Mouse (Mus musculus): ENCODE data around the gene Cerk.
"Not testable (repeated sequence)": the region's sequence is repeated elsewhere in the genome, so short reads cannot be mapped to it uniquely, and the experiment has no call there.

Cerk gene

DNA sequence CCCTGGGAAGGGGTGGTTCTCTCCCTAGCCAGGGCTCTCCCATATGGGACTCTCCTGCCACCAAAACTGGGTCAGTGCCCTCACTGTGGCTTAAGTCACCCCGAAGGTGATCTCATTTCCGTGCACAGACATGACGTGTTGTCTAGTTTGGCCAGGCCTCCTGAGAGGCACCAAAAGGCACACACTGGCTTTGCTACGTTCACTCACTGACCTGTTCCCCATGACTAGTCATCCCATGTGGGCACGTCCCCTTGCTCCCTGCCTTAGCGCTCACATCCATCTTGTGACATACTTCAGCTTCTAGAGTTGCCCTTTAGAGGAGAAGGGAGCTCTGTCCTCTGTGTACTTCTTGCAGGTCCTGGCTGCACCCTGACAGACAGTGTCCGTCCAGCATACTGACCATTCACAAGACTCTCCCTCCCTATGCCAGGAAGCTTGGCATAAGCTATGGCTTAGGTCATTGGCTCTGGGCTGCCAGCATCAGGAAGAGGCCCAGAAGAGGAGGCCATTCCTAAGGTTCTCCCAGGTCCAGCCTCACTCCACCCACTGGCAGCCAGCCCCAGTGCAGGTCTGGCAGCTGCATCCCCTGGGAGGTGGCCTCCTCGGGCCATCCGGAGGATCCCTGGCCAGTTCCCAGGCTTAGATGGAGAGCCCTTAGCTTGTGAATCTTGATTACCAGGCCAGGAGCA is 63.5 kb downstream of the Cerk start:
- in situ Hi-C loops (cut with MboI; ENCODE audit: low sequenced_read_pairs), result loop anchor here (5.0 kb wide), 1 partner anchor 210 kb away; no protein-coding TSS in a partner anchor

DNA sequence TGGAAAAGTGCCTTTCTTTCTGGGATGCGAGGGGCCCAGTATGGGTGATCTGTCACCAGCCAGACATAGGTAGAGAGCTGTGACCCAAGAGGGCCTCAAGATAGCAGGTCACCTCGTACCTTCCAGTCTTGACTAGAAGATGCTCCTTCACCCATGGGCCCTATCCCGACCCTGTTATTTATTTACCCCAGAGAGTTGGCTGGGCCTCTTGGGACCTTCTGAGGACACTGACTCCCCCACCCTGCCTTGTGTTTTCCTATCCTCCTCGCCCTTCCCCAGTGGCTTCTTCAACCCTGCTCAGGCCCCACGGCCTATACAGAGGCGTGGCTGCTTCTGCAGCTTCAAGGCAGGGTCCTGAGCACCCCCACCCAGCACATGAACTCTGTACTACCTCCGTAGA is 66.8 kb downstream of the Cerk start:
- in situ Hi-C loops (cut with MboI; ENCODE audit: low sequenced_read_pairs), result no loop called here

DNA sequence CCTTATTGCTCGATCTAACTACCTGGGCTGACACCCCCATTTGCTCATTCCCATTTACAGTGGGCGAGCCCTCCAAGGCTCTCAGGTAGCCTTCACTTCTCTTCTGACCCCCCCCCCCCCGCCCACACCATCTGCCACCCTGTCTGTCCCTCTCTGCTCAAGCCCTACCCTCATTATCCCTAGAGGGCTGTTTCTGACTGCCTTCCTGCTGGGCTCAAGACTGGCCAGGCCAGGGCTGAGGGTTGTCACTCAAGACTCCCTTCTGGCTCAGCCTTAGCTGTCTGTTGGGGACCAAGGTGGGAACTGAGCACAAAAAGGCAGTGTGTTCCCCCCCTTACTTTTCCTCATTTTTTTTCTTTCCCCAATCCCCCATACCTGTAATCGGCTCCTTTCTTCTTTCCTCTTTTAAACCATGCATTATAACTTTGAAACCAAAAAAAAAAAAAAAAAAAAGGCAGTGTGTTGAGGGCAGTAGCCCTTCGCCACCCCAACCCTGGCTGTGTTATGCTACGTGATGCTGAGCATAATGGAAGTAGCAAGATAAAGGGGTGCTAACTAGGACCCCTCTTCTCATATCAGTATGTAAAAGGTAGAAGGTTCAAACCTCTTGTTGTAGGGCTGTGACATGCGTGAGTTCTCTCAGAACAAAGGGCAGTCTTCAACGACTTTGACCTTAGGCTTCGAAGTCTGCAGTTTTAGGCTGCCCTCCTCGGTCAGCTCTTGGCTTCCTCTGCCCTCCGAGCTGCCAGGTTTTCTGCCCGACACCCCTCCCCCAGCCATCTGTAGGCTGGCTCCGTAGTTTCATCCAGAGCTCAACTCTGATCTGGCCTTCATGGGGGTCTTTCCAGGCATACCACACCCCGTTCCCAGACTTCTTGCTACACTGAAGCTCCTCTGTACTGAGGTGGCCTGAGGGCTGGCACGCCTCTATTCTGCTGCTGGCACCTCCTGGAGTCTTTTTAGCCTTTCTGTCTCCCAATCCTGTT is 68.5 kb downstream of the Cerk start:
- in situ Hi-C loops (cut with MboI; ENCODE audit: low sequenced_read_pairs), result no loop called here

DNA sequence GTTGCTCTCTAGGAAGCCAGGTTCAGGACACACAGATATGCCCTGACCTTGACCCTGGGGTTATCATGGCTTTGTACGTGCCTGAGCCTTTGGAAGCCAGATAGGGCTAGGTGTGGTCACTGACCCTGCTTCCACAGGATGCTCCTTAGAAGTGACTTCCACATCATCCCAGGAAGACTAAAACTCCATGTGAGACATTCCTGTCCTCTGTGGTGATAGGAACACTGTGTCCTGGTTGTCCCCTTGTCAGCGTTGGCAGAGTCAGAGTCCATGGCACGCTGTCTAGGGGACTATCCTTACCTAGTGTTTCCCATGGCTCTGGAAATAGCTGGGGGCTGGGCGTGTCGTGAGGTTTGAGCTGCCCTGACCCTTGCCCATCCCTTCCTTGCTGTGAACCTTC is 69.5 kb downstream of the Cerk start:
- in situ Hi-C loops (cut with MboI; ENCODE audit: low sequenced_read_pairs), result no loop called here

DNA sequence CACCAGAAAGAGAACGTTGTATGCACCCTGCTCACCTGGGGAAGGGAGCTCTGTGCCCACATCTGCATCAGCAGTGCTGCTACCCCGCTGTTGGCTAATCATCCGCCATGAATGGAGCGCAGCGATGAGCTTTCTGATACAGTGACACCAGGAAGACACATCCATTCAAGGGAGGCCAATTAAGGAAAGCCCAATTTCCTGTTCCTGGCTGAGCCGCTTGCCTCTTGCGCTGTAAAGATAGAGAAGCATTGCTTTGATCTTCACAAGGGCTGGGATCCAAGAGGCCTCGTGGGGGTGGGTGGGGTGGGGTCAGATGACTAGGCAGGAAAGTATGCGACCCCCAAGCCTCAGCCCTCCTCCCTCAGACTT is 72.6 kb downstream of the Cerk start:
- in situ Hi-C loops (cut with MboI; ENCODE audit: low sequenced_read_pairs), result no loop called here

DNA sequence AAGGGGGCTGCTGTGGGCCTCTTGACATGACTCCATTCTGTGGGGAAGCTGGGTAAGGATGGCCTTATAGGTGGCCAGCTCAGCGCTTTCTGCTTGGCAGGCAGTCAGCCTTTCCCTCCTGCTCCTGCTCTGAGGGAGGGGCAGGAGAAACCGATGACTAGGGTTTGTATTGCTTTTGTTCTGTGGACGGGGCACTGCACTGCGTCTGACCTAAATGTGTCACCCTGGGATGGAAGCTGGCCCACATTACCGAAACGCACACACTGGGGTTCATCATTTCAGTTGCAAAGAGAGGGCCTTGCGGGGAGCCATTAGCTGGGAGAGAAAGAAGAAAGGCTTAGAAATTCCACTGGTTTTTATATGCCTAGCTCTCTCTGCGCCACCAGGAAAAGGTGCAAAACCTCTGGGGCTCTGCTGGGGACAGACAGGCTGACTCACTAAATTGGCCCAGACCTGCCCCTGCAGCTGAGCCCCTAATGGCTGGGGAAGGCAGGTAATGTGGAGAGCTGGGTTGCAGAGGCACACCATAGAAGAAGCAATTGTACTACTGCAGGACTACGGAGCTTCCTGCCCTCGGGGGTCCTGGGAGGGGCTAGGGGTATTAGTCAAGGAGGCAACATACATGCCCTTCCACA is 73.1 kb downstream of the Cerk start:
- in situ Hi-C loops (cut with MboI; ENCODE audit: low sequenced_read_pairs), result no loop called here

DNA sequence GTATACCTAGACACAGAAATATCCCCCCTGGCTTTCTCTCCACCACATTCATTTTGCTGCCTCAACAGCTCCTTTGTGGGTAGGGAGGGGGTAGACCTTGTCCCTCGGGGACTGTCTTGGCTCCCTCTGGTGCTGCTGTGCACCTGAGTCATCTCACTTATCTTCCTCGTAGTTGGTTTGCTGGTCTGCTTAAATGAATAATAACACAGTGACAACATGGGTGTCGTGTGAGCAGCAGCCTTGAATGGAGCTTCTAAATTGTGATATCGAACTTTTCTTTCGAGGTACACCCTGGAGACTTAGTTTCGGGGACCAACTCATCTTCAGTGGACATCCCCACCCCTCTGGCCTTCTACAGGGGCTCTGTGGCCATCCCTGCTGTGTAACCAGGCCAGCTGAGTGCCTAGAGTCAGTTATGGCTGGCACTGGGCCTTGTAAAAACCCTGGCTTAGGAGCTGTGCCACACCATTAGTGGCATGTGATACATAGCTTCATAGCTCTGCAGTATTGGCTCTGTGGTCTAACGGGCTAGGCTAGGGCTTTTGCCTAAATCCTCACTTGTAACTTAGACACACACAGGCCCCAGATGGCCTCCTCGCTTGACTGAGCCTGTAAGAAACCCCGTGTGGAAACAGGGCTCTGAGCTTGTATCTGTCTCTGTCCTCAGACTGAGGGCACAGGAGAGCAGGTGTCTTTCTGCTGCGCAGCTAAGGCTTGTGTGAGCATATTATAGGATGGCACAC is 75.4 kb downstream of the Cerk start:
- in situ Hi-C loops (cut with MboI; ENCODE audit: low sequenced_read_pairs), result no loop called here

DNA sequence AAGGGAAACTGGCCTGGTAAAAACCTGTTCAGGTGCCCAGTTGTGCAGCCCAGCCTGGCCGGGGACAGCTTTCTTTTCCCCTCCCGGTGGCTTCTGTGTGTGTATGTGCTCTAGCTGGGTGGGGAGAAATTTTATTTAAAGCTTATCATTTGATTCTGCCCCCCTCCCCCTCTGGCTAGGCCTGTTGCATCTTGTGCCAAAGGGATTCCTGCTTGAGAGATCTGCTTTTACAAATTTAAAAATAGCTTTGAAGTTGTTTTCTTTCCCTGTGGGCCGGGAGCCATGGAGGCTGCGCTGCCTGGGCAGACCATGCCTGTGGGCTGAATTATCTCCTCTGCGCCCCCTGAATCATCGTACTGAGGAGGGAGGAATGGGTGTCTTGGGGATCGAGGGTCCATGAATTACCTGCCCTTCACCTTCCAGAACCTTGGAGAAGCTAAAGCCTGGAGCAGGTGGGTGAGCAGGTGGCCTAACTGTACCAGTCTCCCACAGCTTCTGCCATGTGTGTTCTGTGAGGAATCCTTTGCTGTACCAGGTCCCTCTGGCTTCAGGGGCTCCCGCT is 76.2 kb downstream of the Cerk start:
- in situ Hi-C loops (cut with MboI; ENCODE audit: low sequenced_read_pairs), result no loop called here

DNA sequence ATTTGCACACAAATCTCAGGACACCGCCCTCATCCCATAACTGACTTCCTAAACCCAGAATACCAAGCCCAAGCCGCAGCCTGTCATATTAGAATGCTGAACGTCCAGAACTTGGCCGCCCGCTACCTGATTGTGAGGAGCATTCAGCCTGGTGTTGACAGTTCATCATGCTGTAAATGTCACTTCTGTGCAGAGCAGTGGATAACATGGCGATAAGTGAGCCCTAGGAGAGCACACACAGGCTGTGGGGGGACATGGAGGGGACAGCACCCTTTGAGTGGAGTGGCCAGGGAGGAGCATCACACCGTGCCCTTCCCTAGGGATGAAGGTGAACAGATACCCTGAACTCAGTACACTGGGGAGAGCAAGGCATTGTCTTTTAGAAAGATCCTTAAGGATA is 76.7 kb downstream of the Cerk start:
- in situ Hi-C loops (cut with MboI; ENCODE audit: low sequenced_read_pairs), result no loop called here

DNA sequence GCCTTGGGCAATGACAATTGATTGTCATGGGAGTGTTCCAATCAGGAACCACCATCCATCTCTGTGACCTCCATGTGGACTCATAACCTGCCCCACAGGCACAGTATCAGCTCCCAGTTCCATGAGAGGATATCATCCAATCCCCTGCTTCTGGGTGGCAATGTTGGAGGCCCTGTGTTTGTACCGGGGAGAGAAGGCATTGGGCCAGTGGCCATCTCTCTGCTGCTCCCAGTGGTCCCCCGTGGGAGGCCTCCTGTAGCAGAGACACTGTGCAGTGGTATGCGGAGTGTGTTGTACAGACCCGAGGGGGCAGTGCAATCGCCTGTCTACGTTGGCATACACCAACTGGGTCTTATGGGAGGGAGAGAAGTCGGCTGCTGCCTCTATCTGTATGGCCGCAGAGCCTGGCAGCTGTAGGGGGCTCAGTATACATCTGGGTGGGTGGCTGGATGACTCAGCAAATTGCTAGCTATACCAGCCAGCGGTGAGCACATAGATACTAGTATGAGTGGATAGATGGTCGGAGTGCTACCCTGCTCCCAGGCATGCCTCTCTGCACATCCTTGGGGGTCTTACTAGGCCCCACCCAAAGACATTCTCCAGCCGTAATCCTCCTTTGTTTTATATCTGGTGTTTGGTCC is 78.0 kb downstream of the Cerk start:
- in situ Hi-C loops (cut with MboI; ENCODE audit: low sequenced_read_pairs), result no loop called here

DNA sequence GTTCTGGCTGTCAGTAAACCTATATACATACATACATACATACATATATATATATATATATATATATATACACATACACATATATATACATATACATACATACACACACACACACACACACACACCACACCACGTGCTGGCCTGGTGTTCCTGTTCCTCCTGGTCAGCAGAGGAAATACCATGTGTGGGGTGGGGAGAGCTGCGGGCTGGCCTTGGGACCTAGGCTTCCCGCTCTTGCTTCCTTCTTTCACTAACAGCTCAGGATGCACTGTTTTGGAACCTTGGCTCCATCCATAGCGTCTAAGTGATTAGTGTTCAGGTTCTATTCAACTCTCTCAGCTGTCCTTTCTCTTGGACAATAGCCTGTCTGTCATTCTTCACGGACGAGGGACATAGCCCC is 80.2 kb downstream of the Cerk start:
- in situ Hi-C loops (cut with MboI; ENCODE audit: low sequenced_read_pairs), result no loop called here

DNA sequence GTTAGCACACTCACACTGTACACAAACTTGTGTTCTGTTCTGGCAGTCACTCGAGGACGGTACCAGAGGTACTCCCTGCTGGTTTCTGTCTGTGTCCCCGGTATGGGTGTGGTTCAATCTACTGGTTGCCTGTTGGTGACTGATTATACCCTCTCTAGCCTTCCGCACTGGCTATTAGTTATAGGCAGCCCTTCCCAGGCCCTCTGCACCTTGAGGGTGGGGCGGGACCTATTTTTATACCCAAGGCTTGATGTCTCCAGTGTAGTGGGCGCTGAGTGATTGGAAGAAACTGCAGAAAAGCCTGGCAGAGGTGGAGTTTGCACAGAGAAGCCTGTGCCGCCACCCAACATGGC is 80.6 kb downstream of the Cerk start:
- in situ Hi-C loops (cut with MboI; ENCODE audit: low sequenced_read_pairs), result no loop called here

DNA sequence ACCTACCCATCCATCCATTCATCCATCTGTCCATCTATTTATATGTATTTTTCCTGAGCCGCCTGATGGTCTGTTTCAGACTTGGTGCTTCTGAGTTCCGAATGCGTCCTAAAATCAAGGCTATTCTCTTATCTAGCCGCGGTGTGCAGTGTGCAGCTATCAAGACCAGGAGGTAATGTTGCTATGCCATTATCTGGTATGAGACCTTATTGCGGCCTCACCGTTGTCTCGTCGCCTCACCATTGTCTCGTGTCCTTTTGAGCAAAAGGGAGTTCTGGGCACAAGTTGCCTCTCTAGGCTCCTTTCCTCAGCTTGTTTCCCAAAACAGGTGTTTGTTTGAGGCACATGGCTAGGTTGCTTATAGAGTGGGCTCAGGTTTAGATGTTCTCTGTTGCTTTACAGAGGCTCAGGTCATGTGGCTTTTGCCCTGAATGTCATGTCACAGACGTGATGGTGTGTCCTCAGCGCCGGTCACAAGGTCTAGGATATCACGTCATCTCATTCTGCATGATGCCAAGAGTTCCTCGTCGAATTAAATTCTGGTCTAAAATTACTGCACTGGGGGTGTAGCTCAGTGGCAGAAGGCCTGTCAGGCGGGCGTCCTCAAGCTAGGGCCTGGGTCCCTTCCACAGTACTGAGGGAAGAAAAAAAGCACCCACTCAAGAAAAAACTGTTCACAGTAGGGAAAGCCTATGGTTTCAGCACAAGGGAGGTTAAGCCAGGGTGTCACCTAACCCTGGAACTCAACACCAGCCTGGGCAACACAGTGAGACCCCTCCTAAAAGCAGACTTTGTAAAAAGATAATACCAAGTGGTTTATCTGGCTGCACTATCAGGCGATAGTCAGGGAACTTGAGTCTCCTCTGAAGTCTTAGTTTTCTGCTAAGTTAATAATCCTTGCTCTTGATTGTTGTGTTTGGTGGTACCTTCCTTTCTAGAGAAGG is 81.3 kb downstream of the Cerk start:
- in situ Hi-C loops (cut with MboI; ENCODE audit: low sequenced_read_pairs), result no loop called here

DNA sequence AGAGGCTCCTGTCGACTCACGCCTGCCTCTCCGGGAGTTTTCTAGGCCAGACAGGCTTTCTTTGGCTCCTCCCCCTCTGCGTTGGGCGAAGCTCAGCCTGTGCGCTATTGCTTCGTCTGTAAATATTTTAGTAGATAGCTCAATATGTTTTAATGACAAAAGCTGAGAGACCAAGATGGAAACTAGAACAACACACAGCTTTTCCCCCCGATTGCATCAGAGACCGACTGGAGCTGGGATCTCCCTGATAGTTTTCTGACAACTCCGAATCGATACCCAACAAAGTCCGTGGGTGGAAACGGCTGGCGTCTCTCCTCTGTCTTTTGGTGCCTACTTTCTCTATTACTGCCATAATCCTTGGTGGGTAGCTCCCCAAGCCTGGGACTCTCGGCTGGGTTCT is 83.6 kb downstream of the Cerk start:
- in situ Hi-C loops (cut with MboI; ENCODE audit: low sequenced_read_pairs), result no loop called here

DNA sequence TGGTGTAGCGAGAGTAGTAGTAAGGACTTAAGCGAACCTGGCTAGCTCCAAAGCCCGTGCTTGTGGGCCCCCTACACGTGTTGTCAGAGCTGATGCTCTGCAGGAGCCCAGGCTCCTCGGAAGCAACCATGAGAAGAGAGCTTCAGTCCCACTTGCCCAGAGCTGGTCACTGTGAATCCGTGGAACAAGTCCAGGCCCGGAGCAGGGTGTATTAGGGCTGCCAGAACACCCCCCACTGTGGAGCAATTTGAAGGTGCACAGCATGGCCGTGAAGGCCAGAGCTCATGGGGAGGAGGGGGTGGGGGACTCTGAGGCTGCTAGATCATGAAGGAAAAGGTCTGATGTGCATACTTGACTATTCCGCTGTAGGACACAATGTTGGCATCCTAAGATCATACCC is 84.4 kb downstream of the Cerk start:
- in situ Hi-C loops (cut with MboI; ENCODE audit: low sequenced_read_pairs), result no loop called here

DNA sequence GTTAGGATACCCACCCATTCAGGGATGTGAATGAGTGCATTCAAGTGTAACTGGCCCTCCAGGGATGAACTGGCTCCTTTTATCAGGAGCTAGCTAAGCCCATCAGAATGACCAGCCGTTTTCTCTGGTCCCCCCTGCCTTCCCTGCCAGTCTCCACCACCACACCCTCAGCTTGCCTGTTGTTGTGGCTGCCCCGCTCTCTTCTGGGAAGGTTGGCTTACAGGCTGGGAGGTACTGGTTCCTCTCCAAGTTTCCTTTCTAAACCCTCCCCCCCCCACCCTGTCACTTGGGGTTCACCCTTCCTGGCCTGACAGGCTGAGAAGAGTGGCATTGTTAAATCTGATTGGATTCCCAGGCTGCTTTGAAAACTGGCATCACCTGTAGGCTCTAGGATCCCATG is 88.1 kb downstream of the Cerk start:
- in situ Hi-C loops (cut with MboI; ENCODE audit: low sequenced_read_pairs), result no loop called here

DNA sequence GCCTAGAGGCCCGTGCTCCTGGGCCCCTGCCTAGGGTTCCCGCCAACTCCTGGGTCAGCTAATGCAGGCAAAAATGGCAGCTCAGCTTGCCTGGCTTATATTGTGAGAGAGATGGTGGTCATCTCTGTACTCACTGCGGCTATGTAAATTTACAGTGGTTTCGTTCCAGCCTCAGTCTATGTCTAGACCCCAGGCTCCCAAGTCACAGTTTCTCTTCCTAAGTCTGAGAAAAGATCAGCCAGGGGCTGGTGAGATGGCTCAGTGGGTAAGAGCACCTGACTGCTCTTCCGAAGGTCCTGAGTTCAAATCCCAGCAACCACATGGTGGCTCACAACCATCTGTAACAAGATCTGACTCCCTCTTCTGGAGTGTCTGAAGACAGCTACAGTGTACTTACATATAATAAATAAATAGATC is 89.3 kb downstream of the Cerk start:
- in situ Hi-C loops (cut with MboI; ENCODE audit: low sequenced_read_pairs), result not testable (repeated sequence)

DNA sequence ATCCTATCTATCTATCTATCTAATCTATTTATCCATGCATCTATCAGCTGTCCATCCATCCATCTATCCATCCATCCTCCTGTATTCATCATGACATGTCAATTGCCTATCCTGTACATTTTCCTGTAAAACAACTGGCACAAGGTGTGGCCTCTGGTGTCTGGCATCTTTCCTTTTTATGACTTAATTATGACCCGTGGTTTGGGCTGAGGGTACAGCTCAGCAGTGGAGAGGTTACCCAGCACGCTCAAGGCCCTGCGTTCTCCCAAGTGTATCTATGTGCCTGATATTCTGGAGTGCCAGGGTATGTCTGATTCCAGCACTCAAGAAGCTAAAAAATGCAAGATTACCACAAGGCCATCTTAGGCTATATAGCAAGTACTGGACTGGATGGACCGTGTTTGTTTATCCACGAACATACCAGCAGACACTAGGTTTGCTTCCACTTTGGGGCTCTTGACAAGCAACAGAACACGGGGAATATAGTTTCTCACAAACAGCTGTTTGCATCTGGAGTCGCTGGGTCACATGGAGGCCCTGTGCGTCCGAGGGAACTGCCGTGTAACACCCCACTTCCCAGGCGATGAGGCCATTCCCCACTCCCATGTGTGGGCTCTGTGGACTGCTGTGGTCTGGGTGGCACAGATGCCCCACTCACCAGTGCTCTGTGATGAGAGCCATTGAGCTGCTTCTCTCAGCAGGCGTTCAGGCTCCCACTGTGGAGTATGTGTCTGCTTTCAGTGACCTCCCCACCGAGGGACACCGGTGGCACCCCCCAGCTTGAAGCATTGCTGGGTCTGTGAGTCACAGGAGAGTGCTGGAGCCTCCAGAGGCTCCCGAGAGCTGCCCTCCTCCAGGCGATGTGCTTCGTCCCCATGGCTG is 90.0 kb downstream of the Cerk start:
- in situ Hi-C loops (cut with MboI; ENCODE audit: low sequenced_read_pairs), result no loop called here

Data from CH12F3 (cell line).